Mouse (Mus musculus) hindbrain, embryonic 14.5 days (tissue): ENCODE measurements at regions not wholly inside any gene's neighbourhood (a gene's known extent, or its start where the extent isn't known, plus 50 kb on each side); places are given as distances from the start of the nearest gene placed in this dataset.

Experiments used
- ATAC-seq: fragments of 200-750 bp; cut with Nextera tagmentation; 2 replicates; pipeline ENCODE4 v1.8.0; 2017; ENCODE audit warnings: moderate number of reproducible peaks, mild to moderate bottlenecking, moderate TSS enrichment, moderate library complexity; ENCODE audit not compliant: low FRiP score
- DNase-seq: peaks from one replicate; pipeline ENCODE4 v3.0.0-alpha.2; 2015; ENCODE audit warnings: low spot score
- H3K27ac ChIP-seq: fragments of 300-500 bp; sonication (generic); 2 replicates; pipeline ENCODE4 v1.5.1; 2014; ENCODE audit warnings: mild to moderate bottlenecking, moderate library complexity
- H3K27me3 ChIP-seq: fragments of 300-500 bp; sonication (generic); 2 replicates; pipeline ENCODE4 v1.6.1; 2014; ENCODE audit warnings: mild to moderate bottlenecking, low read length, mixed read lengths; ENCODE audit not compliant: control insufficient read depth, insufficient read depth
- H3K36me3 ChIP-seq: fragments of 300-500 bp; sonication (generic); replicated peaks from 2 replicates; pipeline ENCODE4 v1.6.1; 2014; ENCODE audit not compliant: control insufficient read depth, insufficient read depth
- H3K4me1 ChIP-seq: fragments of 300-500 bp; sonication (generic); replicated peaks from 2 replicates; pipeline ENCODE4 v1.6.1; 2014; ENCODE audit warnings: antibody characterized with exemption, low read length, mixed read lengths; ENCODE audit not compliant: control insufficient read depth, insufficient read depth
- H3K4me2 ChIP-seq: fragments of 300-500 bp; sonication (generic); replicated peaks from 2 replicates; pipeline ENCODE4 v1.6.1; 2014; ENCODE audit warnings: mild to moderate bottlenecking, moderate library complexity
- H3K4me3 ChIP-seq: fragments of 300-500 bp; sonication (generic); replicated peaks from 2 replicates; pipeline ENCODE4 v1.5.1; 2014; ENCODE audit warnings: mild to moderate bottlenecking, low read length
- H3K9ac ChIP-seq: fragments of 300-500 bp; sonication (generic); 2 replicates; pipeline ENCODE4 v1.6.1; 2014
- H3K9me3 ChIP-seq: fragments of 300-500 bp; sonication (generic); 2 replicates; pipeline ENCODE4 v1.6.1; 2016; ENCODE audit warnings: low read length; ENCODE audit not compliant: control insufficient read depth
- WGBS: fragments of 180-500 bp; shearing (Covaris S2); extraction: QIAGEN DNeasy Blood & Tissue Kit; methylation state at CpG from one replicate; pipeline ENCODE4 v1.1.7; 2014; 5-methylcytosine and 5-hydroxymethylcytosine counted together

DNA sequence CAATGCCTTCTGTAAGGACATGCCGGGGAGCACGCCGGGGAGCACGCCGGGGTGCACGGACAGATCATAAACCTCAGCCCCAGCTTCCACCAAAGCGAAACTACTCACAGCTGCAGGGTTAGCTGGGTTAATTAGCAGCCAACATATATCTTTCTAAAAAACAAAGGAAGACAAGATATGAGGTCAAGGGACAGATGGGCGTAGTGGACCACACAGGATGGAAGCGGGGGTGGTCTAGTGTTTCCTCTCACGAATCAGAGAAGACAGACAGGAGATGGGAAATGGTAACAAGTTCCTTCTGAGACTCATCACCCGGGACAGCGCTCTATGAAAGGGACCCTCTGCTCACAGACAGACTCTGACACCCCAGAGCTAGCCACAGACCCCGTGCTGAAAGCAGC is 60.0 kb upstream of the Ajap1 start:
- no peaks in the 10 kb centered on the region for H3K27me3 ChIP-seq
- H3K9me3 ChIP-seq: no peaks in the 10 kb centered on the region
- H3K4me1 ChIP-seq: peaks cover 28% of the 10 kb centered on the region; the same call in 1 of the 2 replicates
- 75% methylated on average over 13 of the region's 13 CpGs for WGBS
- H3K9ac ChIP-seq: no peak overlapping the region
- no peak overlapping the region for H3K4me2 ChIP-seq
- ATAC-seq (no peak), DNase-seq (no peak)
- no peaks in the 10 kb centered on the region for H3K36me3 ChIP-seq
- H3K27ac ChIP-seq: no peak overlapping the region
- no peak overlapping the region for H3K4me3 ChIP-seq

DNA sequence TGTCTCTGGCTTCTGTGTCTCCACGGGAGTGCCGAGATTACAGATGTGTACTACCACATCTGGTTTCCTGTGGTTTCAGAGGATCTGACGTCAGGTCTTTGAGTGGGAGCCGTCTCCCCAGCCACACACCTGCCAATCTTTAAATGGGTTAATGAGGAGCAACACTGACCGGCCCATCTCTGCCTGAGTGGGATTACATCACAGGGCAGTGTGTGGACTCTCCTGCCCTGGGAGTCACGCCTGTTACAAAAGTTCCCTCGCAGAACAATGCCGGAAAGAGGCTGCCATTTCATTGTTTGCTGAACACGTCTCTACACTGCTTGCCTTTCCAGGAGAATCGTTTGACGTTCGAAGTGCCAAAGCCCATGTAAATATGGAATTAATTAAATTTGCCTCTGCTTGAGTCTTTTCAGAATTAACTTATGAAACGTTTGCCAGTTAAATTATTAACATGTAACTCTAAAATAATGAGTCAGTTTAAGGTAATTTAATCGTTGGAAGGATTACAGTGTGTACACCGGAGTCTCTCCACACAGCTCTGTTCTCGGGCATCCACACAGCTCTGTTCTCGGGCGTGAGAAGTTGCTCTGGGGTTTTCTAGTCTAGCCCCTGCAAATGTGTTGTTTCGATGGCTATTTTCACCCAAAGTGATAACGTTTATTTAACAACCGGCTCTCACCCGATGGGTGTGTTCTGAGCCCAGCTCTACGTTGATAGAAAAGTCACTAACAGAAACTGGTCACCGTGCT is 61.5 kb upstream of the Ajap1 start:
- H3K9ac ChIP-seq: no peak overlapping the region
- no peak for DNase-seq

DNA sequence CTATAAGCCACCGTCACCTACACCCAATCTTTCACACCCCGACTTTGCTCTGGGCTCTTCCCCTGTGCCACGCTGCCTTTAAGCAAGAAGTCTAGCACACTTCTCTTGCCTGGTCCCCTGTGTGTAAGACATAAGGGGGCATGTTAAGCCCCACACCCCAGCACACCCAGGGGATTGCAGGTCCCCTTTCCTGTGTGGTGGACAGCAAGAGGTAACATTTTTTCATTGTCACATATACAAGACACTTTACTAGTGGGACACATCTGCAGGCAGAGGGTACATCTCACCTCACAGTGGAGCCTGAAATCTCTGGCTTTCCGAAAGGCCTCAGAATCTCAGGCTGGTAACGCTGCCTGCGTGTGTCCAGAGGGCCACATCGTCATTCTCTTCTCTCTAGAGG is 64.1 kb upstream of the Ajap1 start:
- ATAC-seq: no peak
- H3K9me3 ChIP-seq: no peaks in the 10 kb centered on the region
- H3K4me2 ChIP-seq: no peak overlapping the region
- H3K27ac ChIP-seq: 0 out of 2 replicates have a peak overlapping the region, but pooled peaks have one; percentile 51
- no peak overlapping the region for H3K4me3 ChIP-seq
- peaks cover 28% of the 10 kb centered on the region; the same call in 1 of the 2 replicates for H3K4me1 ChIP-seq
- no peak for DNase-seq
- WGBS: 84% methylated on average over 7 of the region's 7 CpGs
- H3K36me3 ChIP-seq: no peaks in the 10 kb centered on the region
- no peak overlapping the region for H3K9ac ChIP-seq
- no peaks in the 10 kb centered on the region for H3K27me3 ChIP-seq

More for the DNA sequence above, 61.5 kb upstream of the Ajap1 start:
- ATAC-seq: no peak
- Histone ChIP-seq H3K9me3 (no peaks in the 10 kb centered on the region), H3K27me3 (no peaks in the 10 kb centered on the region), H3K4me2 (0 out of 2 replicates have a peak overlapping the region, but pooled peaks have one; percentile 20), H3K4me3 (no peak overlapping the region), H3K27ac (no peak overlapping the region), H3K36me3 (no peaks in the 10 kb centered on the region), H3K4me1 (peaks cover 28% of the 10 kb centered on the region; the same call in 1 of the 2 replicates)
- WGBS: 41% methylated on average over 24 of the region's 24 CpGs

DNA sequence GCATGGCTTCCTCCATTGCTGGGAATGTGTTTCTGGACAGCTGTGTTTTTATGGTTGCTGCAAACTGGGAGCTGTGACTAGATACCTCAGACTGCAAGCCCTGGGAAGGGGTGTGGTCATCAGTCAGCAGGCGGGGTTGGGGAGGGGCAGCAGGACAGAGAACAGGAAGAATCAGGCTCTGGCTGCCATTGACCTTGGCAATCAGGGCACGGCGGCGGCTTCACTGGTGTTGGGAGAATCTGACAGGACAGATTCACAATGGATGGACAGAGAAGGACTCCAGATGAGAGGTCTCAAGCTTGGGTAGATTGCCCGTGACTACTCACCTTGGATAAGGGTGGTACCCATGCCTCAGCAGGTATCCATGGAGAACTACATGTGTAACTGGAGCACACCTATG is 64.5 kb upstream of the Ajap1 start:
- Histone ChIP-seq H3K9me3 (no peaks in the 10 kb centered on the region), H3K4me3 (no peak overlapping the region), H3K9ac (no peak overlapping the region), H3K27me3 (no peaks in the 10 kb centered on the region), H3K36me3 (no peaks in the 10 kb centered on the region), H3K4me1 (peaks cover 26% of the 10 kb centered on the region; the same call in 1 of the 2 replicates), H3K27ac (no peak overlapping the region), H3K4me2 (no peak overlapping the region)
- DNase-seq: no peak
- WGBS: 88% methylated on average over 5 of the region's 5 CpGs
- ATAC-seq: no peak

DNA sequence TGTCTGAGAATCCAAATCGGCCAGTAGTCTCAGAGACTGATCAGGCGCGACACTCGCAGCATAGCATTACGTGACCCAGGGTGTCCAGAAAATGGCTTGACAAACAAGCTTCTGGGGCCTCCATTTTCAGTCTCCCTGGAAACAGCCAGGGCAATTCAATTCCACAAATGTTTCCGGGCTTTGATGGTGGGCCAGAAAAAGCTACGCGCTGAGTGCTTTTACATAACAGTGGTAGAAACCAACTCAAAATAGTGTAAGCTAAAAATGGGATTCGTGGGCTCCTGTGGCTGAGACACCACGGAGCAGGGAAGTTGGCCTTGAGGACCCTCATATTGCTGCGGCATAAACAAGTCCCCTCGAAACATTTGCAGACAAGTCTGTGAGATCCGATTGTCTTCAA is 65.3 kb upstream of the Ajap1 start:
- ATAC-seq (no peak), DNase-seq (no peak)
- H3K4me3 ChIP-seq: no peak overlapping the region
- no peak overlapping the region for H3K9ac ChIP-seq
- no peaks in the 10 kb centered on the region for H3K9me3 ChIP-seq
- no peaks in the 10 kb centered on the region for H3K36me3 ChIP-seq
- H3K27me3 ChIP-seq: no peaks in the 10 kb centered on the region
- H3K4me2 ChIP-seq: no peak overlapping the region
- peaks cover 20% of the 10 kb centered on the region; the same call in 1 of the 2 replicates for H3K4me1 ChIP-seq
- no peak overlapping the region for H3K27ac ChIP-seq
- 36% methylated on average over 13 of the region's 13 CpGs for WGBS

DNA sequence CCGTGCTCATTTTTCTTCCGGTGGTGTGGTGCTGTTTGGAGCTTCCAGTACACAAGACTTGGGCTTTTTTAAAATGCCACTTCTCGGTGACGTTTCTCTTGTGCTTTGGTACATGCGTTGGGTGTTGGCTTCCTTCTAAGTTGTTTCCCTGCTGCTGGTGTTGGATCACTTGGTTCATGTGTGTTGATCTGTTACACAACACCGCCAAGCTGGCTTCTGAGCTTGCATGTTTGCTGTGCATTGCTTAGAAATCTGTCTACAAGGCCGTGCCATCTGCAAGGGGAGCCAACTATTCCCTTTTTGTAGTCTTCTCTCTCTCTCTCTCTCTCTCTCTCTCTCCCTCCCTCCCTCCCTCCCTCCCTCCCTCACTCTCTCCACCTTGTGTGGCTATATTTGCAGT is 68.7 kb upstream of the Ajap1 start:
- no peak for DNase-seq
- Histone ChIP-seq H3K4me3 (no peak overlapping the region), H3K9me3 (no peaks in the 10 kb centered on the region), H3K36me3 (no peaks in the 10 kb centered on the region), H3K27me3 (no peaks in the 10 kb centered on the region), H3K27ac (no peak overlapping the region), H3K4me1 (peaks cover 5% of the 10 kb centered on the region; the same call in 1 of the 2 replicates), H3K4me2 (no peak overlapping the region), H3K9ac (no peak overlapping the region)
- 97% methylated on average over 7 of the region's 7 CpGs for WGBS
- ATAC-seq: no peak

DNA sequence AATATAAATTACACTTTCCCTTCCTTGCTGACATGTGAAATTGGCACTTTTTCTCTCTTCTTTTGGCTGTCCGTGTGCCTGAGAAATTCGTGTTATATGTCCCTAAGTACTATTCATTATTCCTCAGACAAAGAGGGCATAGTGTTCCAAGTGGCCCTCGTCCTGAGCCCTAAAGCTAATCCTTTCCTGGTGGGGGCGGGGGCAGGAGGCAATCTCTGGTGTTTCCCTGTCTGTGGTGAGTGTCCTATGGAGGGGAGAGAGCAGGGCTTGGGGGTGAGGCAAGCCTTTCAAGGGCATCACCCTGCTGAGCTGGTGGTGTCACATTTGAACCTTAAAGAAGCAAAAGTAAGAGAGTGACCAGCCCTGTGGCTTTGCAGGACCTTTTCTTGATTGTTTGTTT is 69.9 kb upstream of the Ajap1 start:
- no peaks in the 10 kb centered on the region for H3K9me3 ChIP-seq
- no peak for DNase-seq
- no peaks in the 10 kb centered on the region for H3K4me1 ChIP-seq
- no peak overlapping the region for H3K9ac ChIP-seq
- H3K36me3 ChIP-seq: no peaks in the 10 kb centered on the region
- H3K27ac ChIP-seq: no peak overlapping the region
- no peaks in the 10 kb centered on the region for H3K27me3 ChIP-seq
- no peak overlapping the region for H3K4me2 ChIP-seq
- WGBS: 36% methylated on average over 4 of the region's 4 CpGs
- H3K4me3 ChIP-seq: no peak overlapping the region
- ATAC-seq: no peak

DNA sequence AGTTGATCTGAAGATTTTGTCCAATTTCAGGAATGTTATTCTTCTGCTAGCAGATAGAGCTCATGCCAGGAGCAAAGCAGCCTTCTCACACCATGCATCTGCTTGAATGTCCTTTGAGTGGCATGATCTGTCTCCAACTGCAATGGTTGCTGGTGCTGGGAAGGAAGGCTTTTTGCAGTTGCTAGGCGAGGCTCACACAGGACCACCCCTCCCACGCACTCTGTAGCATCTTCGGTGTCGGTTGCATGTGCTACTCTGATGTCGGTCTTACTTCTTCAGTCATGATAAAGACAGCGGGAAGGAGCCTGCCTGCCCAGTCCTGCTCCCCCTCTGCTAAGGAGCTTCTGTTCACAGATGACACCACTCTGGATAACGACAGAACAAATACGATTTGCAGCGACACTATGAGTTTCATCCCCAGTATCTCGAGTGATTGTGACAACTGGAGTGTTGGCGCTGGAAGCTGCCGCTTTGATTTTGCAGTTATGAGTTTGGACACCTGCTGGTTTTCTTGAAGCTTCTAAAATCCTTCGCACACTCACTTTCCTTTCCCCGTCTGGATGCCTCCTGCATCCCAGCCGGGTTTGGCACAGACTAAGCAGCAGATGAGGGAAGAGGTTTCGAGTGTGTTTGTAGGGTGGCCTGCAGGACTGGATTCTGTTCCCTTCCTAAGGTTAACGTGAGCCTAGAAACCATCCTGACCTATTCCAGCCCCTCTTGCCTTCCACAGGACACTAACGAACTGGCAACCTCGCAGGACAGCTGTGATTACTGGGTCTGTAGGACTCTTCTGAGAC is 75.4 kb upstream of the Ajap1 start:
- WGBS: 77% methylated on average over 19 of the region's 19 CpGs
- Histone ChIP-seq H3K9me3 (no peaks in the 10 kb centered on the region), H3K36me3 (no peaks in the 10 kb centered on the region), H3K4me3 (no peak overlapping the region), H3K27ac (no peak overlapping the region), H3K4me2 (no peak overlapping the region), H3K4me1 (no peaks in the 10 kb centered on the region), H3K27me3 (no peaks in the 10 kb centered on the region), H3K9ac (no peak overlapping the region)
- ATAC-seq (no peak), DNase-seq (no peak)

DNA sequence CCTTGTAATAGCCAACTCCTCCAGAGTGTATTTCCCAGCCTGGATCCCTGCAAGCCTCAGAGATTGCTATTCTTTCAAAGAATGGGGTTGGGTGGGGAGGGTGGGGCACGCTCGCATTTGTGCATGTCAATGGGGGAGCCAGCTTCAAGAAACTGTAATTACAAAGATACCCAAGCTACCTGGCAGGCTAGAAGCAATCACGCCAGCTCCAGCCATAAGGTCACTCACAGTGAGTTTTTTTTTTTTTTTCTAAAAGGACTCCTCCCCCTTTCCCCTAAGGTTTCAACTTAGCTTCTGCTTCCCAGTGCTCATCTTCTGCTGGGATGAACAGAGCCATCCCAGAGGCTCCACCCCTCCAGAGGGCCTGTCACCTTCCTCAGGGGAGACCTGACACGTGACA is 77.0 kb upstream of the Ajap1 start:
- Histone ChIP-seq H3K36me3 (no peaks in the 10 kb centered on the region), H3K9ac (no peak overlapping the region), H3K4me2 (no peak overlapping the region), H3K27ac (no peak overlapping the region), H3K27me3 (no peaks in the 10 kb centered on the region), H3K9me3 (no peaks in the 10 kb centered on the region), H3K4me3 (no peak overlapping the region), H3K4me1 (no peaks in the 10 kb centered on the region)
- DNase-seq (no peak), ATAC-seq (no peak)
- WGBS: 74% methylated on average over 4 of the region's 4 CpGs
